Mouse (Mus musculus): ENCODE measurements around the gene Rerg. TPM values are rescaled to one million over a fixed set of nuclear protein-coding genes. Genes with fewer than 3 reads are reported as not detected.

The Rerg gene
- total RNA-seq, 1 experiment, result 1.1 TPM

DNA sequence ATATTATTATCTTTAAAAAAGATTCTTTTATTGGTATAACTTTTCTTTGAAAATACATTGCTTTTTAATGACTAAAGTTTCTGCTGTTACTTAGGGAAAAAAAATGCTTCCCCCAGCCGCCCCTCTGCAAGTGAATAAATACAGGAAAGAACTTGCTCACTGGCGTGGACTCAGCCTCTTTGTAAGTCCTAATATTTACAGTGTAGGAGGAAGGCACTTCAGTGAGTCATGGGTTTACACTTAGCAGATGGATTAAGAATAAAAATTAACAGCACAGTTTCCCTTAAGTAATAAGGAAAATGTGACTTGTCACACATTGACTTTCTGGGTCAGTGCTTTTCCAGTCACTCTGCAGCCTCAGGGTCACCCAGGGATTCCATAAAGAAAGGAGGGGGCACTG lies 70.0 kb downstream of the Rerg start:
- no peaks in the 10 kb centered on the region for H3K36me3 ChIP-seq (ENCODE audit: control insufficient read depth, insufficient read depth, low read length, poor library complexity, severe bottlenecking)
- H3K9ac ChIP-seq (ENCODE audit: insufficient read depth, low read depth, low read length, poor library complexity, severe bottlenecking), result no peak overlapping the region
- no peak for DNase-seq (ENCODE audit: low read depth, low spot score)
- H3K9me3 ChIP-seq (ENCODE audit: control insufficient read depth, insufficient read depth, low read depth, low read length), result no peaks in the 10 kb centered on the region
- no peak for TF ChIP-seq MAFK (IDR thresholded peaks at IDR 0.05; ENCODE audit: insufficient read depth, low read depth, low read length)
- no peak for TF ChIP-seq HCFC1 (IDR thresholded peaks at IDR 0.05; ENCODE audit: borderline replicate concordance, insufficient read depth, low read length)
- no peak for TF ChIP-seq CHD2 (IDR thresholded peaks at IDR 0.05; ENCODE audit: low read depth, low read length)
- TF ChIP-seq ZC3H11A (IDR thresholded peaks at IDR 0.05; ENCODE audit: borderline replicate concordance, low read depth, low read length), result no peak
- no peak for TF ChIP-seq ZNF384 (IDR thresholded peaks at IDR 0.05; ENCODE audit: low read depth, low read length)
- no peaks in the 10 kb centered on the region for H3K4me1 ChIP-seq (ENCODE audit: control insufficient read depth in 2 of 2, insufficient read depth in 2 of 2, low read length in 2 of 2, poor library complexity in 1 of 2)
- in situ Hi-C loops (cut with MboI; ENCODE audit: low sequenced_read_pairs in 2 of 2, unreplicated experiment in 2 of 2), result no loop called here
- no peak overlapping the region for H3K27ac ChIP-seq (ENCODE audit: insufficient read depth, low read depth, low read length, poor library complexity, severe bottlenecking)
- H3K4me3 ChIP-seq (ENCODE audit: insufficient read depth in 1 of 2, low read depth in 1 of 2, low read length in 2 of 2, poor library complexity in 1 of 2, severe bottlenecking in 1 of 2), result no peak overlapping the region

DNA sequence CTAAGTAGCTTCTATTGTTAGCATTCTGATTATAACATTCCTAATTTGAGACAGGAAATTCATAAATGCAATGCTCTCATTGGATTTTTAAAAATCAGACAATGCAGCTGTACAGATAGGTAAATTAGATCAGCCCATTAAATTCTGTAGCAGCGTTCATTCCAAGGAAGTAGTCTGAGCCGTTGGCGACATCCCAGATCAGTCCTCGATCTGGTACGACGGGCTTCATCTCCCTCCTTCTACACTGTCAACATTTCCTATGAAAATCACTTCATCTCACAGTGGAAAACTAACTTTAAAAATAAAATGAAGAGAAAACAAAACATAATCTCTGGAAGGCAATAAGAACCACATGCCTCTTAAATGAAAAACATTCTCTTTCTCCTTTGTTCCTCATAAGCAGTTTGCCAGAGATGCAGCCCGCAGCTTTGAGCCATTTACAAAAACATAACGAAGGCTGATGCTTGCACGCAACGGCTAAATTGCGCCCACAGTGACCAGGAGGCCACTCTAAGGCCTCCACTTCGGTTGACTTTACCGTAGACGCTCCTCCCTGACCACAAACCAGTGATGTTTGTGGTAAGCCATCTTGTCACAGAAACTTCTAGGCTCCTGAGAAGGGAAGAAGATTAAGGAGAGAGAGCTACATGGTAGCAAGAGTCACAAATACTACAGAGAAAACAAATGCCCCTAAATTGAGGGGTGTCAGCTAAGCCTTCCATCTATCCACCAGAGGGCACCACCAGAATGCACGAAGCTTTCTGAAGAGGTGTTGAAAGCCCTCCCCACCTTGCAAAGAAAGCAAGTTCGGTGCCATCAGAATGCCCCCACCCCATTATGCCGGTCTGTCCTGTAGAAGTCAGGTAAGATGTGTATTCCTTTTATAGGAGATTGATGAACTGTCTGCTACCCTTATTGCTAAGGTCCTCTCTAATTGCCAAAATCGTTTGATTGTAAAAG lies 71.8 kb downstream of the Rerg start:
- Histone ChIP-seq H3K4me1 (ENCODE audit: control insufficient read depth in 2 of 2, insufficient read depth in 2 of 2, low read length in 2 of 2, poor library complexity in 1 of 2) (no peaks in the 10 kb centered on the region), H3K4me3 (ENCODE audit: insufficient read depth in 1 of 2, low read depth in 1 of 2, low read length in 2 of 2, poor library complexity in 1 of 2, severe bottlenecking in 1 of 2) (no peak overlapping the region), H3K36me3 (ENCODE audit: control insufficient read depth, insufficient read depth, low read length, poor library complexity, severe bottlenecking) (no peaks in the 10 kb centered on the region), H3K27ac (ENCODE audit: insufficient read depth, low read depth, low read length, poor library complexity, severe bottlenecking) (no peak overlapping the region), H3K9me3 (ENCODE audit: control insufficient read depth, insufficient read depth, low read depth, low read length) (no peaks in the 10 kb centered on the region), H3K9ac (ENCODE audit: insufficient read depth, low read depth, low read length, poor library complexity, severe bottlenecking) (no peak overlapping the region)
- in situ Hi-C loops (cut with MboI; ENCODE audit: low sequenced_read_pairs in 2 of 2, unreplicated experiment in 2 of 2), result no loop called here
- DNase-seq (ENCODE audit: low read depth, low spot score), result no peak
- TF ChIP-seq ZNF384 (IDR thresholded peaks at IDR 0.05; ENCODE audit: low read depth, low read length) (no peak), HCFC1 (IDR thresholded peaks at IDR 0.05; ENCODE audit: borderline replicate concordance, insufficient read depth, low read length) (no peak), MAFK (IDR thresholded peaks at IDR 0.05; ENCODE audit: insufficient read depth, low read depth, low read length) (no peak), ZC3H11A (IDR thresholded peaks at IDR 0.05; ENCODE audit: borderline replicate concordance, low read depth, low read length) (no peak), CHD2 (IDR thresholded peaks at IDR 0.05; ENCODE audit: low read depth, low read length) (no peak)

DNA sequence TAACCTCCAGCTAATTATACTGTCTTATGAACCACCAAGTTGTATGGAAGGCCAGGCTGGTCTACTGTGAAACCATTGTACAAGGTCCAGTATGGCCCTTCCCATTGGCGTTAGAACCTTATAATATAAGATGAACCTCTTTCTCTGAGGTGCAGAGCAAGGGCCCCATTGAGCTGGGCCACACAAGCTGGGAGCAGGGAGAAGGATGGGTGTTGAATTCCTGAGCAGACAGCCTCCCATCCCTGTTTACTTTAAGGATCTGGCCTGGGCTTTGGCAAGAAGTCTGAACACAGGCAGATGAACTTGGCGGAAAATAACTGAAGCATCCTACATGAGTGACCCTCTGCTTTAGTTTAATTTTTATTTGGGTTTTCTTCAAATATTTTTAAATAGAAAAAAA lies 75.8 kb downstream of the Rerg start:
- Histone ChIP-seq H3K36me3 (ENCODE audit: control insufficient read depth, insufficient read depth, low read length, poor library complexity, severe bottlenecking) (no peaks in the 10 kb centered on the region), H3K9me3 (ENCODE audit: control insufficient read depth, insufficient read depth, low read depth, low read length) (no peaks in the 10 kb centered on the region), H3K4me1 (ENCODE audit: control insufficient read depth in 2 of 2, insufficient read depth in 2 of 2, low read length in 2 of 2, poor library complexity in 1 of 2) (no peaks in the 10 kb centered on the region), H3K4me3 (ENCODE audit: insufficient read depth in 1 of 2, low read depth in 1 of 2, low read length in 2 of 2, poor library complexity in 1 of 2, severe bottlenecking in 1 of 2) (no peak overlapping the region), H3K9ac (ENCODE audit: insufficient read depth, low read depth, low read length, poor library complexity, severe bottlenecking) (no peak overlapping the region), H3K27ac (ENCODE audit: insufficient read depth, low read depth, low read length, poor library complexity, severe bottlenecking) (no peak overlapping the region)
- in situ Hi-C loops (cut with MboI; ENCODE audit: low sequenced_read_pairs in 2 of 2, unreplicated experiment in 2 of 2), result no loop called here
- no peak for TF ChIP-seq MAFK (IDR thresholded peaks at IDR 0.05; ENCODE audit: insufficient read depth, low read depth, low read length)
- TF ChIP-seq ZNF384 (IDR thresholded peaks at IDR 0.05; ENCODE audit: low read depth, low read length), result no peak
- TF ChIP-seq HCFC1 (IDR thresholded peaks at IDR 0.05; ENCODE audit: borderline replicate concordance, insufficient read depth, low read length), result no peak
- no peak for TF ChIP-seq ZC3H11A (IDR thresholded peaks at IDR 0.05; ENCODE audit: borderline replicate concordance, low read depth, low read length)
- TF ChIP-seq CHD2 (IDR thresholded peaks at IDR 0.05; ENCODE audit: low read depth, low read length), result no peak
- no peak for DNase-seq (ENCODE audit: low read depth, low spot score)

DNA sequence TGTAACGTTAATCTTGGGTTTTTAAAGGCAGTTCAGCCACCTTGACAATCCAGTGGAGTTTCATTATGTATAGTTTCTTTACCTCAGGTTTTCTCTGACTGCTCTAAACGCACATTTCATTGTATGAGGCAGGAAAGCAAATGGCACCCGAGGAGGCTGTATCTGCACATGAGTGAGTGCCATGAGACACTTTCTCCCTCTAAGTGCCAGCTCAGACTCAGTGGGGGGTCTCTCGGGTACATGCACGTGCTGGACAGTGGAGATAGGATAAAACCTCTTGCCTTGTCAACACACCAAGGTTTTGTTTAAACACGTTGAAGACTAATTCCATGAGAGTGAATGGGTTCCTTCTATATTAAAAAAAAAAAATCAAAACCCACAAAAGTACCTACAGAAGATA lies 81.8 kb downstream of the Rerg start:
- Histone ChIP-seq H3K9me3 (ENCODE audit: control insufficient read depth, insufficient read depth, low read depth, low read length) (no peaks in the 10 kb centered on the region), H3K36me3 (ENCODE audit: control insufficient read depth, insufficient read depth, low read length, poor library complexity, severe bottlenecking) (no peaks in the 10 kb centered on the region), H3K4me3 (ENCODE audit: insufficient read depth in 1 of 2, low read depth in 1 of 2, low read length in 2 of 2, poor library complexity in 1 of 2, severe bottlenecking in 1 of 2) (no peak overlapping the region), H3K27ac (ENCODE audit: insufficient read depth, low read depth, low read length, poor library complexity, severe bottlenecking) (no peak overlapping the region), H3K9ac (ENCODE audit: insufficient read depth, low read depth, low read length, poor library complexity, severe bottlenecking) (no peak overlapping the region), H3K4me1 (ENCODE audit: control insufficient read depth in 2 of 2, insufficient read depth in 2 of 2, low read length in 2 of 2, poor library complexity in 1 of 2) (no peaks in the 10 kb centered on the region)
- TF ChIP-seq ZC3H11A (IDR thresholded peaks at IDR 0.05; ENCODE audit: borderline replicate concordance, low read depth, low read length) (no peak), MAFK (IDR thresholded peaks at IDR 0.05; ENCODE audit: insufficient read depth, low read depth, low read length) (no peak), CHD2 (IDR thresholded peaks at IDR 0.05; ENCODE audit: low read depth, low read length) (no peak), ZNF384 (IDR thresholded peaks at IDR 0.05; ENCODE audit: low read depth, low read length) (no peak), HCFC1 (IDR thresholded peaks at IDR 0.05; ENCODE audit: borderline replicate concordance, insufficient read depth, low read length) (no peak)
- in situ Hi-C loops (cut with MboI; ENCODE audit: low sequenced_read_pairs in 2 of 2, unreplicated experiment in 2 of 2), result no loop called here
- no peak for DNase-seq (ENCODE audit: low read depth, low spot score)
